Mouse (Mus musculus) stomach, postnatal 0 days (tissue): ENCODE results near the gene Afap1. TPM values are rescaled to one million over a fixed set of nuclear protein-coding genes. Genes with fewer than 3 reads are reported as not detected.
A peak's percentile ranks its signal among the peaks of the same experiment; 100 is the strongest.

Experiments
- ATAC-seq: fragments of 200-750 bp; cut with Nextera tagmentation; 2 replicates; pipeline ENCODE4 v1.8.0; 2017; ENCODE audit not compliant: low FRiP score, low TSS enrichment
- DNase-seq: peaks from one replicate; pipeline ENCODE4 v3.0.0-alpha.2; 2016; ENCODE audit warnings: low spot score
- H3K27ac ChIP-seq: fragments of 300-500 bp; sonication (generic); replicated peaks from 2 replicates; pipeline ENCODE4 v1.5.1; 2014; ENCODE audit warnings: mild to moderate bottlenecking, control low read depth
- H3K27me3 ChIP-seq: fragments of 300-500 bp; sonication (generic); 2 replicates; pipeline ENCODE4 v1.6.1; 2014; ENCODE audit warnings: low read length; ENCODE audit not compliant: control insufficient read depth, insufficient read depth
- H3K36me3 ChIP-seq: fragments of 300-500 bp; sonication (generic); 2 replicates; pipeline ENCODE4 v1.6.1; 2014; ENCODE audit warnings: low read length, mixed read lengths; ENCODE audit not compliant: control insufficient read depth, insufficient read depth
- H3K4me1 ChIP-seq: fragments of 300-500 bp; sonication (generic); replicated peaks from 2 replicates; pipeline ENCODE4 v1.6.1; 2014; ENCODE audit warnings: antibody characterized with exemption; ENCODE audit not compliant: control insufficient read depth, insufficient read depth
- H3K4me2 ChIP-seq: fragments of 300-500 bp; sonication (generic); replicated peaks from 2 replicates; pipeline ENCODE4 v1.6.1; 2014; ENCODE audit warnings: low read depth, mild to moderate bottlenecking, control low read depth, moderate library complexity
- H3K4me3 ChIP-seq: fragments of 300-500 bp; sonication (generic); 2 replicates; pipeline ENCODE4 v1.5.1; 2014; ENCODE audit warnings: low read depth, low read length, control low read depth
- H3K9ac ChIP-seq: fragments of 300-500 bp; sonication (generic); 2 replicates; pipeline ENCODE4 v1.6.1; 2014; ENCODE audit warnings: mild to moderate bottlenecking, low read length, control low read depth, mixed read lengths
- H3K9me3 ChIP-seq: fragments of 300-500 bp; sonication (generic); 2 replicates; pipeline ENCODE4 v1.6.1; 2016; ENCODE audit warnings: low read length; ENCODE audit not compliant: control insufficient read depth
- CTCF ChIP-seq: IDR thresholded peaks from 2 replicates; pipeline ENCODE4 v1.5.1; 2016; ENCODE audit warnings: antibody characterized with exemption, low read depth, mild to moderate bottlenecking, moderate library complexity
- EP300 ChIP-seq: optimal IDR thresholded peaks from 2 replicates; pipeline ENCODE3; 2016; ENCODE audit warnings: antibody characterized with exemption
- WGBS: fragments of 180-500 bp; shearing (Covaris S2); extraction: QIAGEN DNeasy Blood & Tissue Kit; methylation state at CpG from one replicate; pipeline ENCODE4 v1.1.7; 2014; 5-methylcytosine and 5-hydroxymethylcytosine counted together
- polyA plus RNA-seq: library from polyadenylated mRNA; unstranded; fragments of >200 nt; fragmentation: Nextera tagmentation; extraction: Ambion mirVana; gene quantifications from 2 replicates; pipeline ENCODE4 v1.2.1, GENCODE M21; 2015

Gene Afap1
- polyA plus RNA-seq, 1 experiment from 2014 or later, result 9.3 TPM

DNA sequence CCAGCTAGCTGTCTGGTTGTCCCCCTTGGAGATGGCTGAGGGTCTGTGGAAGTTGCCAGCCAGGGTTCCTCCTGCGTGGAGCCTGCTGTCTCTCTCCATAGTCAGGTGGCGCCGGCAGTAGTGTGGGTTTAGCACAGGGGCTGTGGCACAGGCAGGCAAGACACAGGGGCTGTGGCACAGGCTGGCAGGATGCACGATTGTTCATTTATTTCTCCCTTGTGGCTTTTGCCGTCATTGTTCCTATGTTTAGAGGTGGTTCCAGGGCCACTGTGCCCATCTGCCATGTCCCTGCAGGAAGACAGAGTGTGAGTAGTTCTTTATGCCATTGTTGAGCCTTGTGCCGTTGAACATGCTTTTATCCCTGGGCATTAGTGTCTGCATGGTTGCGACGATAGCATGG, 33.4 kb downstream of the Afap1 start:
- H3K9ac ChIP-seq, result no peak overlapping the region
- 81% methylated on average over 8 of the region's 8 CpGs for WGBS
- no peak overlapping the region for H3K27ac ChIP-seq
- no peak for ATAC-seq
- no peaks in the 10 kb centered on the region for H3K9me3 ChIP-seq
- no peak for DNase-seq
- no peak overlapping the region for H3K4me2 ChIP-seq
- H3K36me3 ChIP-seq, result no peaks in the 10 kb centered on the region; the same call in 1 of the 2 replicates
- TF ChIP-seq EP300 (no peak), CTCF (no peak)
- H3K27me3 ChIP-seq, result no peaks in the 10 kb centered on the region
- peaks cover 11% of the 10 kb centered on the region; the same call in 1 of the 2 replicates for H3K4me1 ChIP-seq
- H3K4me3 ChIP-seq, result no peak overlapping the region

DNA sequence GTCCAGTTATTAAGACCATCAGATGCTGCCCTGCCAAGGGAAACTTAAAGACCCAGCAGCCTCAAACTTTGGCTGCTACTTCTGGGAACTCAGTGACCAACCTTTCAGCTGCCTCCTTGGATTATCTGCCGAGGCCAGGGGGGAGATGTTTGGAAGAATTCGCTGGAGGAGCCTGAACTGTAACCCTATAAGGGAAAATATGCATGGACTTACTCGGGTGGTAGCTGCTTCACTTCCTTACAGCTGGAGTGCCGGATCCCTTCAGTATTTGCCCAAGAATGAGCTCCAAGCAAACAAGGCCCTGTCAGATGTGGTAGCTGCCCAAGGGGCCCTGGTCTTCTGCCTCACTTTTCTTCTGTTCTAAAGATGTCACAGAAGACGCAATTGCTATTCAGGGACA, 38.2 kb downstream of the Afap1 start:
- DNase-seq (no peak), ATAC-seq (peak; percentile 50; the same call in 1 of the 2 replicates)
- Histone ChIP-seq H3K9ac (no peak overlapping the region), H3K36me3 (no peaks in the 10 kb centered on the region; the same call in 1 of the 2 replicates), H3K4me2 (no peak overlapping the region), H3K4me3 (no peak overlapping the region), H3K4me1 (peaks cover 5% of the 10 kb centered on the region; the same call in 1 of the 2 replicates), H3K9me3 (no peaks in the 10 kb centered on the region), H3K27me3 (no peaks in the 10 kb centered on the region), H3K27ac (peak overlapping the region; percentile 86)
- TF ChIP-seq EP300, result no peak
- no peak for TF ChIP-seq CTCF
- 29% methylated on average over 5 of the region's 5 CpGs for WGBS

DNA sequence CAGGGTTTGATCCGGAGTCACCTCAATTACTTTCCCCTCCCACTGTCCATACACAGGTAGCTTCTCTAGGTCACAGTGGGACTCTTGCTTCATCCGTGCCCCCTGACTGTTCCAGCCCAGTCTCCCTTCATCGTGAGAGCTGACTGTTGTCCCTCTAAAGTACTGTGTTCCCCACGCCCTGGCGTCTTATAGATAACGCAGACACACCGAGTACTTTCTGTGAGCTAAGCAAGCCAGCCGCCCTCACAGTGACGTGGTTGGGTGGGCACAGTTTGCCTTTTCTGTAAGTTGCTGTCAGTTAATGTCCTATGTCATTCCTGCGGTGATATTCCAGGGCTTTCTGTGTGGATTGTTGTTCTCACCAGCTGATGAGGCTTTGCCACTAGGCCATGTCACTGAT, 39.9 kb downstream of the Afap1 start:
- no peaks in the 10 kb centered on the region for H3K9me3 ChIP-seq
- no peak overlapping the region for H3K4me3 ChIP-seq
- no peaks in the 10 kb centered on the region for H3K27me3 ChIP-seq
- H3K9ac ChIP-seq, result no peak overlapping the region
- no peaks in the 10 kb centered on the region for H3K36me3 ChIP-seq
- ATAC-seq, result no peak
- peak overlapping the region; percentile 86; the same call in 1 of the 2 replicates for H3K27ac ChIP-seq
- no peak for TF ChIP-seq EP300
- no peak for TF ChIP-seq CTCF
- DNase-seq, result no peak
- H3K4me1 ChIP-seq, result 0 out of 2 replicates have a peak, but pooled peaks cover 2% of the 10 kb centered on the region
- 73% methylated on average over 10 of the region's 10 CpGs for WGBS
- no peak overlapping the region for H3K4me2 ChIP-seq

DNA sequence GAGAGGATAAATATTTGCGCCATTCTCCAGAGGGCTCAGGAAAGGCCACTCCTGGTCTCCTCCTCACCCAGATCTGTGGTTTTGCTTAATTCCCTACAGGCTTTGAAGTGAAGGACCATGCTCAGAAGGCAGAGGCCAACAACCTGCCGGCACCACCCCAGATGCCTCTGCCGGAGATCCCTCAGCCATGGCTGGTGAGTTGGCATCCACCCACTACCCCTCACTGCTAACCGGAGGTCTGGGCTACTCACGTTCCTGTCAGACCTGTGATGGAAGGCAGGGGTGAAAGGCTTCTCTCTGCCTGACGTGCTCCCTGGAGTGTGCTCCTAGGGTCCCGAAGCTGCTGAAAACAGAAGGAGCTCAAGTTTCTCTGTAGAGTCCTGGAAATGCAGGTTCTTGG, 42.8 kb downstream of the Afap1 start:
- ATAC-seq (no peak), DNase-seq (no peak)
- Histone ChIP-seq H3K4me2 (no peak overlapping the region), H3K4me1 (0 out of 2 replicates have a peak, but pooled peaks cover 2% of the 10 kb centered on the region), H3K9ac (no peak overlapping the region), H3K27ac (0 out of 2 replicates have a peak overlapping the region, but pooled peaks have one; percentile 30), H3K4me3 (no peak overlapping the region), H3K9me3 (no peaks in the 10 kb centered on the region), H3K36me3 (no peaks in the 10 kb centered on the region), H3K27me3 (no peaks in the 10 kb centered on the region)
- no peak for TF ChIP-seq CTCF
- no peak for TF ChIP-seq EP300
- WGBS, result 60% methylated on average over 7 of the region's 7 CpGs

DNA sequence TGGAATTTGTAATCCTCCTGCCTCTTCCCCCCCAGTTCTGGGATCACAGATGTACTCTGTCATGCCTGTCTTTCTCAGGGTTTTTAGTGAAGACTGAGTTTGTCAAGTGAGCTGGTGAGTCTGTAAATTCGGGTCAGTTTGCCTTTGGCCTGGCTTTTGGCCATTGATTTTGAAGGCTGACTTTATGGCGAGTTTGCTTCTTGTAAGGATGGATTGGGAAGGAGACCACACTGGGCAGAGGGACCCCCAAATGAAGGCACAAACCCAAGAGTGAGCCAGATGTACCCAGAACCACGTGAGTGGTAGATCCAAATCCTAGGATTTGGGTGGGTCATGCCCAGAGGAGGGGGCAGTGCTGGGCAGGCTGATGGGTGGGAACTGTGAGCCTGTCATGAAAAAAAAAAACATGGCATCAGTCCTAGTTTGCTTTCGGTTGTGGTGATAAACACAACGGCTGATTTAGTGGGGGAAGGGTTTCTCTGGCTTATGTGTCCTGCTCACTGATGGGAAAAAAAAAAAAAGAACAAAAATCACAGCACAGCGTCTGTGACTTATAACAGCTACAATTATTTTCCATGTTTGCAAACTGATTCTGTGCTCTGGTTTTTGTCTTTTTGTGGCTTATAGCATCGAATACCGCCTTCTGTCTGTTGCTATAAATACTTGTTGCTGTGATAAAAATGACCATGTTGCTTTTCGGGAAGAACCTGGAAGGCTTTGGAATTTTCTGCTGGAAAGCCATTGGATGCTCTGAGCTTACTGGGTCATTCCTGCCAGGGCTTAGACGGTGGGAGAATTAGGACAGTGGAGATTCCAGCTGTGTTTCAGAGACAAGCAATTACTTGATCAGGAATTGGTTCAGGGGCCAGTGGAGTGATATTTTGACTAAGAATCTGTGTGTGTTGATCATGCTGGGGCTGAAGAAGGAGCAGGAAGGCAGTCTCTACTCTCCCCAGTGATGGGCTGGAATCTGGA, 45.4 kb downstream of the Afap1 start:
- Histone ChIP-seq H3K9me3 (no peaks in the 10 kb centered on the region), H3K27me3 (no peaks in the 10 kb centered on the region), H3K27ac (peak overlapping the region; percentile 78), H3K36me3 (no peaks in the 10 kb centered on the region), H3K9ac (peak overlapping the region; percentile 13; the same call in 1 of the 2 replicates), H3K4me3 (no peak overlapping the region), H3K4me1 (peaks cover 4% of the 10 kb centered on the region), H3K4me2 (0 out of 2 replicates have a peak overlapping the region, but pooled peaks have one; percentile 0)
- no peak for ATAC-seq
- TF ChIP-seq EP300 (no peak), CTCF (no peak)
- DNase-seq, result no peak
- WGBS, result 40% methylated on average over 10 of the region's 10 CpGs

DNA sequence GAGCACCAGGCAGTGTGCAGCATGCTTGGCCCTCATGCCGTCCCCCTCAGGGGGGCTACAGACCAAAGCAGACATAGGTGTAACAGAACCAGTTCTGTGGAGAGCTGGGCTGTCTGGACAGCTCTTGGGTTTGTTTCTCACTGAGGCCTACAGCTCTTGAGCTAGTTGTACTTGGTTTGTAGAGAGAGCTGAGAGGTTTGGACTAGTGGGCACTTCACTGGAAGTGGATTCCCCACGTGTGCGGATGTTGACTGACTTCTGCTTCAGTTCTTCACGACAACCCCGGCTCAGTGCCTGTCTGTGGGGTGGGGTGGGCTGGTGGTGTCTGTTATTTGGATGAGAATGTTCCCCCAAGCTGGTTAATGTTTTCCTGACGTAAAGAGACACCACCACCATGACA, 46.8 kb downstream of the Afap1 start:
- no peak overlapping the region for H3K4me3 ChIP-seq
- peak overlapping the region; percentile 13; the same call in 1 of the 2 replicates for H3K27ac ChIP-seq
- ATAC-seq, result no peak
- TF ChIP-seq EP300 (no peak), CTCF (no peak)
- H3K4me1 ChIP-seq, result peaks cover 4% of the 10 kb centered on the region
- H3K36me3 ChIP-seq, result no peaks in the 10 kb centered on the region
- DNase-seq, result no peak
- H3K9me3 ChIP-seq, result no peaks in the 10 kb centered on the region
- no peaks in the 10 kb centered on the region for H3K27me3 ChIP-seq
- no peak overlapping the region for H3K9ac ChIP-seq
- no peak overlapping the region for H3K4me2 ChIP-seq
- 83% methylated on average over 6 of the region's 6 CpGs for WGBS
